In genomic region chr13:36018017-36018416, GRCm38 (mm10) we compare ENCODE assay signal across 35 mouse cellular contexts. TPM values are rescaled to one million over a fixed set of nuclear protein-coding genes. Genes with fewer than 3 reads are reported as not detected.
A peak's percentile ranks its signal among the peaks of the same experiment; 100 is the strongest.
DNase-seq lines count a peak whose midpoint lies in the region; ATAC-seq lines count a peak whose summit lies in the region.
"Had no signal": no experiment of that assay in that cellular context is flagged by ENCODE, and none has a peak within 500 bp of the region (broad histone marks: within the 10 kb centered on the region; RNA-seq: fewer than 3 reads in every experiment).

No protein-coding gene starts in this region.

- H3K9me3 ChIP-seq in heart, embryonic 16.5 days (replicated peaks; ENCODE audit: control insufficient read depth, low read length): no peaks in the 10 kb centered on the region
- H3K9me3 ChIP-seq: embryonic facial prominence, embryonic 12.5 days; heart, embryonic 15.5 days; hindbrain, embryonic 12.5 days; limb, embryonic 10.5 days; limb, embryonic 15.5 days; liver, embryonic 13.5 days; megakaryocyte, embryonic 14.5 days; midbrain, embryonic 13.5 days; neural tube, embryonic 15.5 days; stomach, embryonic 15.5 days had no signal

- 37% methylated on average over 2 of the region's 2 CpGs for WGBS in heart, embryonic 16.5 days

- no peak overlapping the region for H3K9ac ChIP-seq in heart, embryonic 16.5 days (ENCODE audit: low read length)
- H3K9ac ChIP-seq: embryonic facial prominence, embryonic 12.5 days; heart, embryonic 15.5 days; hindbrain, embryonic 12.5 days; limb, embryonic 15.5 days; liver, embryonic 13.5 days; midbrain, embryonic 13.5 days; neural tube, embryonic 15.5 days; stomach, embryonic 15.5 days had no signal

- ATAC-seq in heart, embryonic 16.5 days (replicated peaks; ENCODE audit: extremely low read depth, insufficient read depth, low FRiP score): no peak
- ATAC-seq: forebrain, embryonic 14.5 days; intestine, embryonic 16.5 days; lung, postnatal 0 days; midbrain, embryonic 13.5 days had no signal

- H3K27me3 ChIP-seq in heart, embryonic 16.5 days (ENCODE audit: control insufficient read depth, insufficient read depth, low read length): no peaks in the 10 kb centered on the region
- H3K27me3 ChIP-seq: embryonic facial prominence, embryonic 12.5 days; heart, embryonic 15.5 days; hindbrain, embryonic 12.5 days; limb, embryonic 15.5 days; liver, embryonic 13.5 days; midbrain, embryonic 13.5 days; neural tube, embryonic 15.5 days; stomach, embryonic 15.5 days had no signal

- peak; percentile 32 for DNase-seq in gastrocnemius, postnatal 10 days
- DNase-seq in gastrocnemius, adult 8-10 months (ENCODE audit: low spot score in 2 of 2): no peak
- no peak for DNase-seq in heart, postnatal 36 days
- DNase-seq in testis, postnatal 10 days (ENCODE audit: low spot score): peak; percentile 20
- DNase-seq in testis, postnatal 14 days (ENCODE audit: low spot score): no peak
- DNase-seq in cerebellum, adult 8-10 months: no peak
- no peak for DNase-seq in spleen, postnatal 10 days (ENCODE audit: low spot score in 2 of 2)
- DNase-seq: adrenal gland, postnatal 10 days; cerebellum, adult 9-10 months; embryo, embryonic 11 days; kidney, postnatal 14 days; layer of hippocampus, adult 9-11 months; liver, embryonic 13.5 days; lung, adult 18-20 months; lung, postnatal 4 days; retina, postnatal 1 day; right cerebral cortex, postnatal 14 days; thymus, adult 18-20 months; thymus, postnatal 25 days had no signal

- no peak overlapping the region for H3K4me3 ChIP-seq in heart, embryonic 16.5 days (ENCODE audit: low read length)
- H3K4me3 ChIP-seq: embryonic facial prominence, embryonic 12.5 days; heart, embryonic 15.5 days; hindbrain, embryonic 12.5 days; limb, embryonic 10.5 days; limb, embryonic 15.5 days; liver, embryonic 13.5 days; megakaryocyte, embryonic 14.5 days; midbrain, embryonic 13.5 days; neural tube, embryonic 15.5 days; stomach, embryonic 15.5 days had no signal

- H3K4me1 ChIP-seq in heart, embryonic 16.5 days (ENCODE audit: control insufficient read depth, insufficient read depth, low read length): peaks cover 26% of the 10 kb centered on the region
- H3K4me1 ChIP-seq: embryonic facial prominence, embryonic 12.5 days; limb, embryonic 10.5 days; stomach, embryonic 15.5 days had no signal

- intact Hi-C loops in heart, postnatal 36 days (cut with DNase I): loop anchor here (2.0 to 10.0 kb wide), 3 partner anchors 99 to 717 kb away; partner anchors contain the start of genes Fars2, Lyrm4 and Nrn1

- H3K36me3 ChIP-seq in heart, embryonic 16.5 days (ENCODE audit: control insufficient read depth, insufficient read depth): no peaks in the 10 kb centered on the region
- H3K36me3 ChIP-seq: embryonic facial prominence, embryonic 12.5 days; heart, embryonic 15.5 days; hindbrain, embryonic 12.5 days; limb, embryonic 10.5 days; limb, embryonic 15.5 days; liver, embryonic 13.5 days; midbrain, embryonic 13.5 days; neural tube, embryonic 15.5 days; stomach, embryonic 15.5 days had no signal

- peak overlapping the region; percentile 35; the same call in 1 of the 2 replicates for H3K27ac ChIP-seq in heart, embryonic 16.5 days (ENCODE audit: low read length)
- H3K27ac ChIP-seq: embryonic facial prominence, embryonic 12.5 days; heart, embryonic 15.5 days; hindbrain, embryonic 12.5 days; limb, embryonic 10.5 days; limb, embryonic 15.5 days; liver, embryonic 13.5 days; neural tube, embryonic 15.5 days; stomach, embryonic 15.5 days had no signal

- H3K4me2 ChIP-seq in heart, embryonic 16.5 days (ENCODE audit: low read depth, low read length): no peak overlapping the region
- H3K4me2 ChIP-seq: embryonic facial prominence, embryonic 12.5 days; heart, embryonic 15.5 days; hindbrain, embryonic 12.5 days; limb, embryonic 15.5 days; liver, embryonic 13.5 days; midbrain, embryonic 13.5 days; neural tube, embryonic 15.5 days; stomach, embryonic 15.5 days had no signal

RNA-seq across cellular contexts. Expression of gene Ppp1r3g, which starts 59.4 kb away (rescaled TPM):
- not detected for total RNA-seq in gastrocnemius, postnatal 10 days (2021)
- total RNA-seq in gastrocnemius, adult 8-10 months (2022): under 1 TPM in 1 of 4 experiments, not detected in 3; 0.10 TPM
- polyA plus RNA-seq in heart, embryonic 16.5 days (2015; fragmentation: Nextera tagmentation; extraction: Ambion mirVana): 4.6 and 6.7 TPM in 2 replicates
- under 1 TPM; 0.35 to 0.78 TPM for total RNA-seq in heart, postnatal 36 days (2021)
- total RNA-seq: monocyte, adult 5-6 weeks had no signal
- polyA plus RNA-seq: gonadal fat pad, adult 2 months; small intestine, adult 2 months had no signal

Comparison
In these comparisons a context has a peak if more than half of its experiments do, and no peak if none do; other contexts are left out.
1. DNase-seq: peak in gastrocnemius, postnatal 10 days (single experiment) and testis, postnatal 10 days (single experiment); none in gastrocnemius, adult 8-10 months (0 of 2), heart, postnatal 36 days (0 of 2), testis, postnatal 14 days (single experiment), cerebellum, adult 8-10 months (single experiment) and spleen, postnatal 10 days (0 of 2).